ENCODE assay signal across 13 mouse cellular contexts in the genomic region with DNA sequence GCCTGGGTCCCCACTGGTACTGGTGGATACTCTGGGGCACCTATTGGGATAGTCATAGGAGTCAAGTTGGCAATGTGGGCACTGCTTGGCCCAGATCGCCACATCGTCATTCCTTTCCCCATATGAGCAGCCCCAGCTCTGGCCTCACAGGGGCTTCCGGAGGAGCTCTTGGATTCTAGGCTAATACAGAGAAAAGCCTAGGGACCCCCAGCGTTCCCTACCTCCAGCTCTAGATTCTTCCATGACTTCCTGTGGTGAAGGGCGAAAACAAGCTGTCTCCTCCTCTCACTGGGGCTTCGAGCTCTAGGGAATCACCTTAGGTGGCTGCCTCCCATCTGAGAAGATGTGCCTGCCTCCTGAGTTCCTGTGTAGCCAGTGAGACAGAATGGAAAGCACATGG.
A peak's percentile ranks its signal among the peaks of the same experiment; 100 is the strongest.
DNase-seq lines count a peak whose midpoint lies in the region; ATAC-seq and TF ChIP-seq lines count a peak whose summit lies in the region.
"Had no signal": no experiment of that assay in that cellular context is flagged by ENCODE, and none has a peak within 500 bp of the region (broad histone marks: within the 10 kb centered on the region; RNA-seq: fewer than 3 reads in every experiment).

No protein-coding gene starts in this region.

- no peak for TF ChIP-seq CTCF in cerebellum, adult 2 months (IDR thresholded peaks at IDR 0.05; ENCODE audit: borderline replicate concordance, insufficient read depth, low read depth, low read length)

- no peaks in the 10 kb centered on the region for H3K36me3 ChIP-seq in hindbrain, embryonic 15.5 days
- no peaks in the 10 kb centered on the region for H3K36me3 ChIP-seq in hindbrain, embryonic 11.5 days (ENCODE audit: control insufficient read depth, insufficient read depth, low read length)
- H3K36me3 ChIP-seq in forebrain, embryonic 13.5 days (ENCODE audit: poor library complexity, severe bottlenecking) = no peaks in the 10 kb centered on the region
- H3K36me3 ChIP-seq in midbrain, embryonic 14.5 days (ENCODE audit: control insufficient read depth, insufficient read depth, low read length) = no peaks in the 10 kb centered on the region
- H3K36me3 ChIP-seq: neural tube, embryonic 15.5 days had no signal

- 66% methylated on average over 6 of the region's 6 CpGs for WGBS in cerebellum, adult 2 months
- 84% methylated on average over 6 of the region's 6 CpGs for WGBS in hindbrain, embryonic 15.5 days
- WGBS in hindbrain, embryonic 11.5 days = 87% methylated on average over 6 of the region's 6 CpGs
- 86% methylated on average over 6 of the region's 6 CpGs for WGBS in forebrain, embryonic 13.5 days
- WGBS in midbrain, embryonic 14.5 days = 85% methylated on average over 6 of the region's 6 CpGs

- H3K27ac ChIP-seq in cerebellum, adult 2 months (ENCODE audit: insufficient read depth, low read length) = 0 out of 2 replicates have a peak overlapping the region, but pooled peaks have one; percentile 3
- 0 out of 2 replicates have a peak overlapping the region, but pooled peaks have one; percentile 12 for H3K27ac ChIP-seq in hindbrain, embryonic 15.5 days (replicated peaks)
- H3K27ac ChIP-seq in hindbrain, embryonic 11.5 days (ENCODE audit: low read depth, low read length) = no peak overlapping the region
- 0 out of 2 replicates have a peak overlapping the region, but pooled peaks have one; percentile 2 for H3K27ac ChIP-seq in forebrain, embryonic 13.5 days
- peak overlapping the region; percentile 20; the same call in 1 of the 2 replicates for H3K27ac ChIP-seq in midbrain, embryonic 14.5 days (replicated peaks; ENCODE audit: low read depth, low read length)
- H3K27ac ChIP-seq: kidney, postnatal 0 days; neural tube, embryonic 15.5 days had no signal

- no peak for ATAC-seq in hindbrain, embryonic 15.5 days (ENCODE audit: low FRiP score, low read depth)
- ATAC-seq in hindbrain, embryonic 11.5 days (ENCODE audit: low FRiP score) = no peak
- ATAC-seq in forebrain, embryonic 13.5 days = no peak
- no peak for ATAC-seq in midbrain, embryonic 14.5 days (ENCODE audit: low FRiP score, low TSS enrichment)
- no peak for ATAC-seq in inflammation-experienced regulatory T-cells, adult 6 months

- DNase-seq in cerebellum, adult 2 months = no peak
- DNase-seq in cerebellum, adult 11 months = no peak
- DNase-seq in hindbrain, embryonic 11.5 days (ENCODE audit: low spot score) = no peak
- DNase-seq in midbrain, embryonic 14.5 days = no peak
- DNase-seq in heart, adult 18-20 months = no peak
- DNase-seq: kidney, adult 11 months; lung, adult 18-20 months; lung, postnatal 4 days had no signal

- no peak for TF ChIP-seq POLR2A in cerebellum, adult 2 months (IDR thresholded peaks at IDR 0.05; ENCODE audit: borderline replicate concordance, insufficient read depth, low read length)

- H3K9ac ChIP-seq in hindbrain, embryonic 15.5 days = no peak overlapping the region
- no peak overlapping the region for H3K9ac ChIP-seq in hindbrain, embryonic 11.5 days (ENCODE audit: low read depth, low read length)
- H3K9ac ChIP-seq in forebrain, embryonic 13.5 days = no peak overlapping the region
- H3K9ac ChIP-seq in midbrain, embryonic 14.5 days (replicated peaks; ENCODE audit: low read length) = no peak overlapping the region
- H3K9ac ChIP-seq: neural tube, embryonic 15.5 days had no signal

- no peak overlapping the region for H3K4me3 ChIP-seq in cerebellum, adult 2 months (replicated peaks; ENCODE audit: insufficient read depth, low read depth, low read length)
- H3K4me3 ChIP-seq in hindbrain, embryonic 15.5 days = no peak overlapping the region
- H3K4me3 ChIP-seq in hindbrain, embryonic 11.5 days (ENCODE audit: low read depth, low read length) = no peak overlapping the region
- H3K4me3 ChIP-seq in forebrain, embryonic 13.5 days = no peak overlapping the region
- no peak overlapping the region for H3K4me3 ChIP-seq in midbrain, embryonic 14.5 days (replicated peaks; ENCODE audit: low read depth, low read length)
- H3K4me3 ChIP-seq: neural tube, embryonic 15.5 days had no signal

- no peaks in the 10 kb centered on the region for H3K27me3 ChIP-seq in cerebellum, adult 2 months (ENCODE audit: control insufficient read depth, insufficient read depth, low read length)
- no peaks in the 10 kb centered on the region for H3K27me3 ChIP-seq in hindbrain, embryonic 15.5 days
- H3K27me3 ChIP-seq in hindbrain, embryonic 11.5 days (ENCODE audit: control insufficient read depth, insufficient read depth, low read length) = no peaks in the 10 kb centered on the region
- no peaks in the 10 kb centered on the region for H3K27me3 ChIP-seq in forebrain, embryonic 13.5 days
- no peaks in the 10 kb centered on the region for H3K27me3 ChIP-seq in midbrain, embryonic 14.5 days (ENCODE audit: control insufficient read depth, insufficient read depth, low read length)
- H3K27me3 ChIP-seq: neural tube, embryonic 15.5 days had no signal

- no peak overlapping the region for H3K4me2 ChIP-seq in hindbrain, embryonic 15.5 days
- no peak overlapping the region for H3K4me2 ChIP-seq in hindbrain, embryonic 11.5 days (replicated peaks; ENCODE audit: low read depth, low read length)
- no peak overlapping the region for H3K4me2 ChIP-seq in forebrain, embryonic 13.5 days
- H3K4me2 ChIP-seq in midbrain, embryonic 14.5 days (ENCODE audit: low read length) = no peak overlapping the region
- H3K4me2 ChIP-seq: neural tube, embryonic 15.5 days had no signal

- peaks cover 19% of the 10 kb centered on the region for H3K4me1 ChIP-seq in cerebellum, adult 2 months (ENCODE audit: control insufficient read depth, insufficient read depth, low read length)
- peaks cover 17% of the 10 kb centered on the region for H3K4me1 ChIP-seq in hindbrain, embryonic 15.5 days (replicated peaks)
- 0 out of 2 replicates have a peak, but pooled peaks cover 3% of the 10 kb centered on the region for H3K4me1 ChIP-seq in hindbrain, embryonic 11.5 days (replicated peaks; ENCODE audit: control insufficient read depth, insufficient read depth, low read length)
- peaks cover 36% of the 10 kb centered on the region for H3K4me1 ChIP-seq in forebrain, embryonic 13.5 days
- peaks cover 14% of the 10 kb centered on the region for H3K4me1 ChIP-seq in midbrain, embryonic 14.5 days (ENCODE audit: control insufficient read depth, insufficient read depth, low read length)

- H3K9me3 ChIP-seq in hindbrain, embryonic 15.5 days = no peaks in the 10 kb centered on the region
- no peaks in the 10 kb centered on the region for H3K9me3 ChIP-seq in hindbrain, embryonic 11.5 days (ENCODE audit: control insufficient read depth, low read length)
- no peaks in the 10 kb centered on the region for H3K9me3 ChIP-seq in forebrain, embryonic 13.5 days (replicated peaks)
- H3K9me3 ChIP-seq in midbrain, embryonic 14.5 days (ENCODE audit: control insufficient read depth, low read length) = no peaks in the 10 kb centered on the region
- H3K9me3 ChIP-seq: neural tube, embryonic 15.5 days had no signal
